Mouse (Mus musculus) kidney, embryonic 14.5 days (tissue): ENCODE data around the gene Afg3l1. TPM values are rescaled to one million over a fixed set of nuclear protein-coding genes. Genes with fewer than 3 reads are reported as not detected.

Experiments used
- polyA plus RNA-seq: library from polyadenylated mRNA; unstranded; fragments of >200 nt; fragmentation: Nextera tagmentation; extraction: Ambion mirVana; gene quantifications from 2 replicates; pipeline ENCODE4 v1.2.1, GENCODE M21; 2014

Afg3l1 gene
- polyA plus RNA-seq, 1 experiment from 2014 or later = 43.2 TPM

Other genes starting within 250 kb of the Afg3l1 start
- gene Spata2l, start 241.7 kb upstream of the Afg3l1 start, polyA plus RNA-seq = 2.2 and 3.2 TPM in 2 replicates
- gene Zfp276, start 223.7 kb upstream of the Afg3l1 start, polyA plus RNA-seq = 17.2 and 20.4 TPM in 2 replicates
- 18.0 and 25.9 TPM in 2 replicates for gene Vps9d1, start 223.6 kb upstream of the Afg3l1 start, polyA plus RNA-seq
- 48.7 and 49.9 TPM in 2 replicates for gene Fanca, start 159.3 kb upstream of the Afg3l1 start, polyA plus RNA-seq
- 2.2 and 3.9 TPM in 2 replicates for gene Spire2, start 145.2 kb upstream of the Afg3l1 start, polyA plus RNA-seq
- 115 and 157 TPM in 2 replicates for gene Tcf25, start 104.2 kb upstream of the Afg3l1 start, polyA plus RNA-seq
- not detected in 2 replicates for gene Mc1r, start 70.8 kb upstream of the Afg3l1 start, polyA plus RNA-seq
- gene Tubb3, start 66.5 kb upstream of the Afg3l1 start, polyA plus RNA-seq = 1.2 and 1.9 TPM in 2 replicates
- gene Def8, start 54.4 kb upstream of the Afg3l1 start, polyA plus RNA-seq = 24.2 and 35.7 TPM in 2 replicates
- 3.4 and 4.8 TPM in 2 replicates for gene Dbndd1, start 37.6 kb downstream of the Afg3l1 start, polyA plus RNA-seq
- gene Gas8, start 40.9 kb downstream of the Afg3l1 start, polyA plus RNA-seq = 32.9 and 36.2 TPM in 2 replicates
- gene Rhou, start 176.0 kb downstream of the Afg3l1 start, polyA plus RNA-seq = 9.8 and 11.2 TPM in 2 replicates